Mouse (Mus musculus) bone marrow, adult 2 months (tissue): ENCODE results near the gene Fscn1.

ENCODE experiments used
- CTCF ChIP-seq: fragments of 200-500 bp; IDR thresholded peaks from 2 replicates; pipeline ENCODE4 v1.5.1; 2011; ENCODE audit warnings: low read length, control low read depth; ENCODE audit not compliant: control insufficient read depth, insufficient read depth
- POLR2A ChIP-seq: fragments of 200-500 bp; IDR thresholded peaks from 2 replicates; pipeline ENCODE4 v1.6.1; 2011; ENCODE audit warnings: low read depth, mild to moderate bottlenecking, control low read depth, low read length, borderline replicate concordance; ENCODE audit not compliant: control insufficient read depth

DNA sequence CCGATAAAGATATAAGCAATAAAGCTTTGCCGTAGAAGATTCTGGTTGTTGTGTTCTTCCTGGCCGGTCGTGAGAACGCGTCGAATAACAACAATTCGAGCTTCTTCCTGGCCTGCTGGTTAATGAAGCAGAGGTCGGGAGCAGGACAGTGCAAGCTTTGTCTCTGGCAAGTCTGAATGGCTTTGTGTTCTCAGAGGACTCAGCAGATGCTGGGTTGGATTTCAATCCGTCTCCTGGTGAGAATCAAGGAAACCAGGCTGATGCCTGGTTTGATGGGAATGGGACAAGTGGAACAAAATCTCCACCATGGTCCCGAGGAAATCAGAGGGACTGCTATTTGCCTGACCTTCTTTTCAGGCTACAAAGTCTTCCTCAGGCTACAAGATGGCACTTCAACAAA lies 49.2 kb downstream of the Fscn1 start:
- TF ChIP-seq POLR2A (no peak), CTCF (no peak)
